Mouse (Mus musculus) liver, adult 2 months (tissue): Measurements from ENCODE around the gene Notch3. TPM values are rescaled to one million over a fixed set of nuclear protein-coding genes. Genes with fewer than 3 reads are reported as not detected.

ENCODE experiments used
- DNase-seq: peaks from one replicate; pipeline ENCODE4 v3.0.0-alpha.2; 2011; ENCODE audit warnings: low read depth, low spot score; ENCODE audit errors: extremely low read depth
- H3K27ac ChIP-seq: fragments of 200-500 bp; replicated peaks from 2 replicates; pipeline ENCODE4 v1.5.1; 2012; ENCODE audit warnings: low read depth, mild to moderate bottlenecking, control low read depth, inconsistent platforms, low read length; ENCODE audit not compliant: insufficient read depth
- H3K27me3 ChIP-seq: fragments of 200-500 bp; 2 replicates; pipeline ENCODE4 v1.6.1; 2012; ENCODE audit warnings: mild to moderate bottlenecking, moderate library complexity, low read length, inconsistent platforms; ENCODE audit not compliant: control insufficient read depth, insufficient read depth
- H3K36me3 ChIP-seq: fragments of 200-500 bp; 2 replicates; pipeline ENCODE4 v1.6.1; 2012; ENCODE audit warnings: low read length, inconsistent platforms; ENCODE audit not compliant: control insufficient read depth, insufficient read depth
- H3K4me1 ChIP-seq: fragments of 200-500 bp; 2 replicates; pipeline ENCODE4 v1.6.1; 2011; ENCODE audit warnings: low read length; ENCODE audit not compliant: control insufficient read depth, insufficient read depth
- H3K4me3 ChIP-seq: fragments of 200-500 bp; 2 replicates; pipeline ENCODE4 v1.5.1; 2011; ENCODE audit warnings: low read depth, mild to moderate bottlenecking, control low read depth, low read length, moderate library complexity; ENCODE audit not compliant: insufficient read depth
- H3K79me2 ChIP-seq: fragments of 200-500 bp; 2 replicates; pipeline ENCODE4 v1.6.1; 2012; ENCODE audit warnings: inconsistent platforms, mild to moderate bottlenecking, low read length, moderate library complexity; ENCODE audit not compliant: control insufficient read depth, insufficient read depth
- H3K9ac ChIP-seq: fragments of 200-500 bp; 2 replicates; pipeline ENCODE4 v1.6.1; 2012; ENCODE audit warnings: low read depth, mild to moderate bottlenecking, control low read depth, inconsistent platforms, low read length
- CTCF ChIP-seq: fragments of 200-500 bp; IDR thresholded peaks from 2 replicates; pipeline ENCODE4 v1.5.1; 2011; ENCODE audit warnings: low read depth, low read length, control low read depth
- POLR2A ChIP-seq: fragments of 200-500 bp; IDR thresholded peaks from 2 replicates; pipeline ENCODE4 v1.6.1; 2011; ENCODE audit warnings: low read length, control low read depth; ENCODE audit not compliant: insufficient read depth; ENCODE audit errors: extremely low read depth
- WGBS: fragments of 180-500 bp; shearing (Covaris S2); methylation state at CpG from one replicate; pipeline ENCODE4 v1.1.7; 2018; 5-methylcytosine and 5-hydroxymethylcytosine counted together
- polyA plus RNA-seq: library from polyadenylated mRNA; depleted of rRNA; stranded (reverse); fragments of >200 nt; gene quantifications from 2 replicates; pipeline ENCODE4 v1.2.3, GENCODE M21; 2012
- total RNA-seq: library from RNA; depleted of rRNA; stranded (reverse); fragments of >200 nt; gene quantifications from 2 replicates; pipeline ENCODE4 v1.2.3, GENCODE M21; 2014

Notch3 gene
- total and polyA plus RNA-seq, 2 experiments: 0.55 to 1.3 TPM

DNA sequence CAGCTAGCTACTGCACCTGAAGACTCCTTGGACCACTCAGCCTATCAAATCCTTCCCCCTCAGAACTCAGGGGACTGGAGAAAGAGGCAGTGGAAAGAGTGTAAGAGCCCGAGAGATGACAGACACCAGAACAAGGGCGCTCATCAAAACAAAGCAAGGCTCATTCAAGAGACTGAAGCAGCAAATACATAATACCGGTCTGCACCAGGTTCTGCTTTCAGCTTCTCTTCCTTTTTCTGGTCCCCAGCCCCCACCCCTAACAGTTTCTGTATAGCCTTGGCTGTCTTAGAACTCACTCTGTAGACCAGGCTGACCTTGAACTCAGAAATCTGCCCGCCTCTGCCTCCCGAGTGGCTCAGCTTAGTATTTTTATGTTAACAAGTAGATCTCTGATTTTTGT, 26.4 kb upstream of the Notch3 start:
- TF ChIP-seq POLR2A (no peak), CTCF (no peak)
- WGBS: 78% methylated on average over 5 of the region's 5 CpGs

GRCm38 (mm10) chr17:32189850-32190249, 23.2 kb upstream of the Notch3 start:
- DNase-seq: peak; percentile 62
- Histone ChIP-seq H3K4me1 (peaks cover 4% of the 10 kb centered on the region; the same call in 1 of the 2 replicates), H3K36me3 (no peaks in the 10 kb centered on the region), H3K27me3 (no peaks in the 10 kb centered on the region), H3K27ac (no peak overlapping the region), H3K4me3 (no peak overlapping the region), H3K79me2 (no peaks in the 10 kb centered on the region), H3K9ac (no peak overlapping the region)
- TF ChIP-seq CTCF (no peak), POLR2A (no peak)
- 9% methylated on average over 5 of the region's 5 CpGs for WGBS

More for the DNA sequence above, 26.4 kb upstream of the Notch3 start:
- no peaks in the 10 kb centered on the region for H3K27me3 ChIP-seq
- no peak overlapping the region for H3K27ac ChIP-seq
- H3K36me3 ChIP-seq: peaks cover 5% of the 10 kb centered on the region
- H3K4me3 ChIP-seq: no peak overlapping the region
- H3K9ac ChIP-seq: no peak overlapping the region
- DNase-seq: no peak
- no peaks in the 10 kb centered on the region for H3K79me2 ChIP-seq
- H3K4me1 ChIP-seq: peaks cover 4% of the 10 kb centered on the region; the same call in 1 of the 2 replicates

- Histone ChIP-seq H3K36me3 (no peaks in the 10 kb centered on the region), H3K27ac (no peak within 1 kb of the TSS), H3K4me3 (no peak within 1 kb of the TSS; the same call in 1 of the 2 replicates), H3K4me1 (peaks cover 4% of the 10 kb centered on the region; the same call in 1 of the 2 replicates), H3K9ac (no peak within 1 kb of the TSS), H3K79me2 (no peaks in the 10 kb centered on the region), H3K27me3 (no peaks in the 10 kb centered on the region)
- DNase-seq: no peak
- WGBS: 16% methylated on average over 42 of the region's 42 CpGs
- TF ChIP-seq POLR2A: no peak
- TF ChIP-seq CTCF: no peak
These were observed 22.4 kb upstream of the Notch3 start, which contains the start of gene Ephx3 for GRCm38 (mm10) chr17:32188863-32189636. Gene Ephx3 (minus strand): TSS chr17:32189549.

GRCm38 (mm10) chr17:32183017-32183416, 16.4 kb upstream of the Notch3 start:
- H3K27me3 ChIP-seq: no peaks in the 10 kb centered on the region
- 66% methylated on average over 8 of the region's 8 CpGs for WGBS
- no peaks in the 10 kb centered on the region for H3K79me2 ChIP-seq
- H3K27ac ChIP-seq: no peak overlapping the region
- no peak overlapping the region for H3K4me3 ChIP-seq
- no peaks in the 10 kb centered on the region for H3K4me1 ChIP-seq
- no peaks in the 10 kb centered on the region for H3K36me3 ChIP-seq
- TF ChIP-seq POLR2A: no peak
- TF ChIP-seq CTCF: no peak
- no peak for DNase-seq
- no peak overlapping the region for H3K9ac ChIP-seq

DNA sequence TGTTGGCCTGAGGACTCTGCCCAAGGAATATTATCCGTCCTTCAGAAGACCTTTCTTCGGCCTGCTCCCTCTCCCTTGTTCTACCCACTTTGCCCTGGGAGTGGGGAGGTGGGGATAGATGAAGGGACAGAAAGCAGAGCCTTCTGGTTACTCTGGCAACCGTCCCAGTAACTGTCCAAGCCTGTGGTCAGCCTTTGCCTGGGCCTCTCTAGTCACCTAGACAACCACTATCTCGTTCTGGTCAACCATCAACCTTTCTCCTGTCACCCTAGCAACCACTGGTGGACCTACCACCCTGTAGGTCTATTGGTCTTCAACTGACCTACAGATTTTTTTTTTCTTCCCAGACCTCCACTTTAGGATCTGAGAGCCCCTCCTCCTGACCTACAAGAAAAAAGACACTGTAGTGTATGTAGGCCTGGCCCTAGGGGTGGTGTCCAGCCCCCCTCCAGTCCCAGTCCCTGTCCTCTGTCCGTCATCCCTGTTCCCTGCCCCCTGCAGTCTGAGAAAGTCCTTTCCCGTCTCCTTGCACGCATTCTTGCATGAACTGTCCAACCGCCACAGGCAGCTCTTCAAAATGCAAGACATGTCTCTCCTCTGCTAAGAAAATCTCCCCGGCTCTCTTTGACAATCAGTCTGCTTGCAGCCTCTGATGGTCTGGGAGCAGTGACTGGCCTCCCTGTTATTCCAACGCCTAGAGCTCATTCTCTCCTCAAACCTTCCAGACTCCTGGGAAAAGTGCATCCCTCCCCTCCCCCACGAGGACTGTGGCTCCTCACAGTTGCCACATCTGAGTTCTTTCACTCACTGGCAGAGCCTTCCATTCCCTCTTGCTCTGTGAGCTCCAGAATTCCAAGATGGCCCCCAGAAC, 13.2 kb upstream of the Notch3 start:
- TF ChIP-seq POLR2A (no peak), CTCF (no peak)
- Histone ChIP-seq H3K4me1 (no peaks in the 10 kb centered on the region), H3K27ac (no peak overlapping the region), H3K36me3 (no peaks in the 10 kb centered on the region), H3K4me3 (no peak overlapping the region), H3K27me3 (no peaks in the 10 kb centered on the region), H3K79me2 (no peaks in the 10 kb centered on the region), H3K9ac (no peak overlapping the region)
- WGBS: 66% methylated on average over 11 of the region's 11 CpGs
- DNase-seq: no peak
